Mouse (Mus musculus): ENCODE results near the gene Spata31d1a.
A peak's percentile ranks its signal among the peaks of the same experiment; 100 is the strongest.
"Not testable (repeated sequence)": the region's sequence is repeated elsewhere in the genome, so short reads cannot be mapped to it uniquely, and the experiment has no call there.

Gene Spata31d1a

DNA sequence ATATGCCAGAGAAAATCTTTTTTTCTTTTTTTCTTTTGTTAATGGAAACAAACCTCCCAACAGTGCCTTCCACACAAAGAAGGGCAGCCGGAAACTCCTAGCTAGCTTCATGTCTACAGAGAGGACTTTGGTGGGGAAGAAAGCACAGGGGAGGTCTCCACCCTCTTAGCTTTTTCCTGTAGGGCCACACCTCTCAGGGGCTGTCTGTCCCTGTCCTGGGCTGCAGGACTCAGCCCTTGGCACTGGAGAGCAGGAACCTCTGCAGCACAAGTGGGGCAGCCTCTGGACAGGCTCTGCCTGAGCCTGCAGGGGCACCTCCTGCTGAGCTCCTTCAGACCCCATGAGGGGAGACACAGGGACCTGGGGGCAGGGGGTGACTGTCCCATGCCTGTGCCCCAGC lies 10.0 kb downstream of the Spata31d1a start:
- DNase-seq (ENCODE audit: low spot score in 2 of 2), result not testable (repeated sequence)

DNA sequence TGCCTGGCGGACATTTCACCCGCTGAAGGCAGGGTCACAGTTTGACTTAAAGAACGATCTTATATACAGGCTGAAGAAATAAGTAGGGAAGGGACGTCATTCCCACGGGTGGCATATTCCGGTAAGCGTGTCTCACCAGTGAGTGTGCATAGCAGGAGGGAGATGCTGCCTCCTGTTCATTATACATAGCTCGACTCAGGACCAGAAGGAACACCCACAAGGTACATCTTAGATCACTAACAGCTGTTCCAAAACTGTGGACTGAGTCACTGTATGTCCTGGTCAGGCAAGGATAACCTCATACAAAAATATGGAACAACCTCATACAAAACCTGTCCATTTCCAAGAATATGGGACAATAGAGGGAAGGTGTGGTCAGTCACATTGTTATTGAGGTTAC lies 11.0 kb downstream of the Spata31d1a start:
- no peak for DNase-seq (ENCODE audit: low spot score in 2 of 2)

DNA sequence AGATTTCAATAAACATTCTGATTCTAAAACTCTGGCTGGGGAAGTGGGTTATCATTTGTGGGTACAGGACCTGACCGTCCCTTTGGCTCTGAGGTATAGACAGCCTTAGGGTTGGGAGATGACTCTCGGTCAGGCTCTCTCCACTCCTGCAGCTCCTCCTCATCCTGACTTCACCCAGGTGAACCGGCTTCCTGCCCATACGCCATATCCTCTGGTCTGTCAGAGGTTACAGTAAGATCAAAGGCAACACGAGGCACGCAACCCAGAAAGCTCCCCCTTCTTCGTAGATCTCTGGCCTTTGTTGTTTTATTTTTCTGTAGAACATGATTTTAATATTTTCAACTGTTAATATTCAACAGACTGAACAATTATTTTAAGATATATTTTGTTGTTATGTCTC lies 14.3 kb downstream of the Spata31d1a start:
- no peak for DNase-seq (ENCODE audit: low spot score in 2 of 2)

DNA sequence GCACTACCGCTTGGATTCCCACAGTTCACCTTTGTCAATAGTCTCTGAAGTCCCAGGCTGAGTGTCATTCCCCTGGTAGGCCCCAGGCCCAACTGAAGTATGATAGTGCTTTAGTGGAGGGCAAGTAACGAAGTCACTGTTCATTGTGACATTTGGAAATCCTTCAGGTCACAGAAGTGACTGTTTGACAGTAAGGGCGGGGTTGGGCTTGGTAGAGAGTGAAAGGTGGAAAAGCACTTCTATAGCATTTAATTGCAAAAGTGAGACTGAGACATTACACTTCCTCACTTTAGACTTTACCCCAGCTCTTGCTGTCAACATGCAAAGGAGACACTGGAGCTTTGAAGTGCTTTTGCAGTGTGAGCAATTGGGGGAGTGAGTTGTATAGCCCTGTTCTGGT lies 16.1 kb downstream of the Spata31d1a start, which contains the start of gene 4921517D22Rik:
Gene 4921517D22Rik, minus strand, starts transcription at position 101 of the 400 bp plus-strand sequence.
- DNase-seq (ENCODE audit: low spot score in 2 of 2), result no peak

DNA sequence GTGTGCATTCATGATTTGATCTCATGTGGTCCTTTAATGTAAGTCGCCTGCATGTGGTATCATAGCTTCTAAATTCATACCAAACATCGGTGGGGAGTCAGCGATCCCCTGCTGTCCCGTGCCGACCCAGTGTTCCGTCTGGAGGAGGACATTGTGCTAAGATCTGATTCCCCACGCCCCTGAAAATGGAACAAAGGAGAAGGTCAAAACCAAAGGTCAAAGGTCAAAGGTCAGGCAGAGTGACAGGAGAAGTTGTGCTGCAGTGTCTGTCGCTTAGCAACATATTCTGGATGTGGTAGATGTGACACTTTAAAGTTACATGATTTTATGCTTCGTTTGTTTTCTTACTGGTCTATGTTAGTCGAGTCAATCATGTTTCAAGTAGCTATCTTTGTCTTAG lies 18.7 kb downstream of the Spata31d1a start:
- DNase-seq (ENCODE audit: low spot score in 2 of 2), result no peak

DNA sequence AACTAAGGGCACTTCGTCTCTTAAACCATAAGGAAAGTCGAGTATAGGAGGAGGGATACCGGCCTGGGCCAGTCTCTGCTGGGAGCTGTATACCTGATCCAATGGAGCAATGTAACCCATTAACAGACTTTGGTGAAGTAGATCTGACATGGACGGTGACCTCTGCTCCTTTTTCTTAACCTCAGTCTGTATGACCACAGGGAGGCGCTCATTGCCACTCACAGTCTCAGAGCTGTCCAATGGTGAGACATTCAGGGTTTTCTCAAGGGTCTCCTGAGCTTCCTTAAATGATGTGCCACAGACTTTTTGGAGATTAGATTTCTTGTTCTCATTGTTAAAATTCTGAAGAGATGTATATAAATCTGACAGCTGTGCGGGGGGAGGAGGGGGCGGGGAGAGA lies 19.6 kb downstream of the Spata31d1a start:
- no peak for DNase-seq (ENCODE audit: low spot score in 2 of 2)

DNA sequence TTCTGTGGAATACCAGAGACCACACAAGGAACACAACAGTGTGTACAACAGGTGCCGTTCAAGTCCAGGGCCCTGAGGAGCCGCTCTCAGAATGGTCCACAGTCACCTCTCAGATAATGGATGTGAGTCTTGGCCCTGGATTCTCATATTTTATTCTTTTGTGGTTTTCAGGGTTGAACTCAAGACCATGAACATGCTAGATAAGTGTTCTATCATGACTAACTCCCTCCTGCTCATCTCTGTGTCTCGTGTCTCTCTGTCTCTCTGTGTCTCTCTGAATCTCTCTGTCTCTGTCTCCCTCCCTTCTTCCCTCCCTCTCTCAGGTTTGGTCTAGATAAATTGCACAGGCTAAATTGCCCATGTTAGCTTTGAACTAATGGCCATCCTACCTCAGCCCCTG lies 20.3 kb downstream of the Spata31d1a start:
- no peak for DNase-seq (ENCODE audit: low spot score in 2 of 2)

DNA sequence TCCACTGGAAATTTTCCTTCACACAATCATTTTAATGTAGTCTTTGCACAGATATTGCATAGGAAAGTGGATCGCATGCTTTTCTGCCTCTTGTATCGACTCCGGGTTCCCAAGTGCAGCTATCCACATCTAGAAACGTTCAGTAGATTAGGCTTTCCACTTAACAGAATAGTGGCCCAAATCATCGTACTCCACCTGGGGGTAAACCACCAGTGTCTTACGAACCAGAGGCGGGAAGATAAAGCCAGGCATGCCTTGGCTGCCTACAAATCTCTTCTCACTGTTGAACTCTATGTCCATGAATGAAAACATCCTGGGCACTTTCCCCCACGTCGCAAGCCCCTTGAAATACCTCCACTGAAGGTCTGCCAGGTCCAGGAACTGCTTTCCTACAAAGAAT lies 20.8 kb downstream of the Spata31d1a start:
- DNase-seq (ENCODE audit: low spot score in 2 of 2), result no peak

DNA sequence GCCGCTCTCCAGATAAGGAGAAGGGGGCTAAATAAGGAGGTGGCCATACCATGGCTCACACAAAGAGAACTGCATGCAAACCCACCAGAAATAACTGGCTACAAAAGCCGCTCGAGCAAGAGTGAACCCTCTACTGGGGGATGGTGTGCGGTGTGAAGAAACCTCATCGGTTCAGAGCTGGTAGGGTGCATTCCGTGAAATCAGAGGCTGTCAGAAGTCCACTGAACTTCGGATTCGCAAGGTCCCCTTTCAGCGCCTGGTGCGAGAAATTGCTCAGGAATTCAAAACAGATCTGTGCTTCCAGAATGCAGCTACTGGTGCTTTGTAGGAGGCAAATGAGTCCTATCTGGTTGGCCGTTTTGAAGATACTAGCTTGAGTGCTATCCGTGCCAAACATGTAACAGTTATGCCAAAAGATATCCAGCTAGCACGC lies 21.8 kb downstream of the Spata31d1a start:
- peak in 1 of 2 experiments; percentile 18 for DNase-seq (ENCODE audit: low spot score in 2 of 2)

DNA sequence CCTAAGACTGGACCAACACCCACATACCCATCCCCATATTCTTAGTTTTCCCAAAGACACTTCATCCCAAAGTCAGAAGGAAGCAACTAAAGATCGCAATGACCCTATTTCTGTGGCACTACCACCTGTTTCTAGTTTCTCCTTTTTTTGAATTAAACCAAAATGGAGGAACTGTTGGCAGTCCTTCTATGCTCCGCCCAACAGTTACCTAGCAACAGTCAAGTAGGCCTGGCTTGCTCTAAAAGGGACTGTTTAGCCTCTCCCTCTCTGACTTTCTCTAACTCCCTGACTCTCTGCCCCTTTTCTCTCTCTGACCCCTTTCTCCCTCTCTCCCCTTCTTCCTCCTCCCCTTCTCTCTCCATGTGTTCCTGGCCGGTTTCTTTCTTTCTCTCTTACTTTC lies 24.9 kb downstream of the Spata31d1a start:
- no peak for DNase-seq (ENCODE audit: low spot score in 2 of 2)

DNA sequence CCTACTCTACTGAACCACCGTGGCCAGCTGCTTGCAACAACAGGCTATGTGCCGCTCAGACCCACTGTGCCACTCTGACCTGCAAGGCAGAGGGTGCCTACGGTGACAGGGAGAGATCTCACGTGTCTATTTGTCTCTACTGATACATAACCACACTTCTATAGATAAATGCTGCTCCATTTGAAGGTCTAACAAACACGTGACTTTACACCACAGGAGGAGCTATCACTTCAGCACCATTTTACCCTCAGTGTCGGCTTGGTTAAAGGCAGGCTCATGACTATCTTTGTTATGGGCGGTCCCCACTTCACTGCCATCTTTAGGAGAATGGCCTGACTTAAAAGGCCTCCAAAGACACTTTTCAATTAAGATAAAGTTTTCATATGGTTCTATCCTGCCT lies 27.5 kb downstream of the Spata31d1a start:
- DNase-seq (ENCODE audit: low spot score in 2 of 2), result no peak

DNA sequence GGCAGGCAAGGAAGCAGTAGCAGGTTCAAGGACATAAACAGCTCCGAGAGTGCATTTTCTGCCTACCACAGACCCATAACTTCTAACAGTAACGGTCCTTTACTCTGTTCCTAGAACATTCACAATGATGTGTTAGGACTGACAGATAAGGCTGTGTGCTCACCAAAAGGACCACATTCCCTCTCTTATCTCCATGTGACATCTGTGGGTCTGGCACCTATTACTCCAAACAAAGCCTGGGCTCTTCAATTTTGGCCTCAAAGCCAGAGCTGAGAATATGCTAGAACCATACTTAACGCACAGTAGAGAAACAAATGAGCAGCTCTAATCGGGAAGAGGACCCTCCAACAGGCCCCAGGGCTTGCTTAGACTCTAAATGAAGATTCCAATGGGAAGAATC lies 30.2 kb downstream of the Spata31d1a start:
- DNase-seq (ENCODE audit: low spot score in 2 of 2), result no peak

DNA sequence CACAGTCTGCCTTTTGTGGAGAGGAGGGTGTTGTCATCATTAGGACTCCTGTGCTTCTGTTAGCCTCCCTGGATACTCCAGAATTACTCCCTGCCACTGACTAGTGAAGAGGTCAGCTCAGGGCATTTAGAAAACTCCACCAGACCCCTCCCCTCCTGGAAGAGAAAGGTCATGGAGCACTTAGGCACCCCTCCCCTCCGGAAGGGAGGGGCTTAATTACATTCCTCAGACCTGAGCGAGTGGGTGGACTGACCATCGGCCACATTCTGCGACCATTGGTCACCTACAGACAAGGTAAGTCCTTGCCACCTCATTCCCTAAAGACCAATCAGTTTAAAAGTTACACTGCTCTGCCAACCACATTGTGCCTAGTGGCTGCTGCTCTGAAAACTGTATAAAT lies 30.8 kb downstream of the Spata31d1a start:
- DNase-seq (ENCODE audit: low spot score in 2 of 2), result no peak

DNA sequence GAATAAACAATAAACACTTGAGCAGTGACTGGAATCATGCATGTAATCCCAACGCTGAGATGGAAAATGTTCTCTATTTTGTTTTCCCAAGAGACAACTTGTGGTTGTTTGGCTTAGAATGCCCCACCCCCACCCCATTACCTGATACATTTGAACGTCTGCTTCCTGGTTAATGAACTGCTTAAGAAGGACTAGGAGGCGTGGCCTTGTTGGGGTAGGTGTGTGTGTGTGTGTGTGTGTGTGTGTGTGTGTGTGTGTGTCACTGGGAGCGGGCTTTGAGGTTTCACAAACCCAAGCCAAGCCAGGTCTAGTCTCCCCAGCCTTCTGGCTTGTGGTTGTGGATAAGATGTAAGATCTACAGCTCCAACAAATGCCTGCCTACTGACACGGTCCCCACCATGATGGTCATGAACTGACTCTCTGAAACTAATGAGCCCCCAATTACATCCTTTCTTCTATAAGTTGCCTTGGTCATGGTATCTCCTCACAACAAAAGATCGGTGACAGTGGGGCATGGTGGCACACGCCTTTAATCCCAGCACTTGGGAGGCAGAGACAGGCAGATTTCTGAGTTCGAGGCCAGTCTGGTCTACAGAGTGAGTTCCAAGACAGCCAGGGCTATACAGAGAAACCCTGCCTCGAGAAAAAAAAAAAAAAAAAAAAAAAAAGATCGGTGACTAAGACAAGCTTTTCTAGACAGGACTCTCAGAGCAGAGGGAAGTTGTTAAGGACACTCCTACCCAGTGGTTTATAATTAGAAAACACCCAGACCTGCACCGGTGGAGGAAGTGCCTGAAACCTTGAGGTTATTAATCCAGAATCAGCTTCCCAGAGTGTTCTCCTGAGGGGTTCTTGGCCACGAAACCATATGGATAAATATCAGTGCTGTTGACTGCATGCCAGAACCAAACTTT lies 33.6 kb downstream of the Spata31d1a start:
- no peak for DNase-seq (ENCODE audit: low spot score in 2 of 2)

DNA sequence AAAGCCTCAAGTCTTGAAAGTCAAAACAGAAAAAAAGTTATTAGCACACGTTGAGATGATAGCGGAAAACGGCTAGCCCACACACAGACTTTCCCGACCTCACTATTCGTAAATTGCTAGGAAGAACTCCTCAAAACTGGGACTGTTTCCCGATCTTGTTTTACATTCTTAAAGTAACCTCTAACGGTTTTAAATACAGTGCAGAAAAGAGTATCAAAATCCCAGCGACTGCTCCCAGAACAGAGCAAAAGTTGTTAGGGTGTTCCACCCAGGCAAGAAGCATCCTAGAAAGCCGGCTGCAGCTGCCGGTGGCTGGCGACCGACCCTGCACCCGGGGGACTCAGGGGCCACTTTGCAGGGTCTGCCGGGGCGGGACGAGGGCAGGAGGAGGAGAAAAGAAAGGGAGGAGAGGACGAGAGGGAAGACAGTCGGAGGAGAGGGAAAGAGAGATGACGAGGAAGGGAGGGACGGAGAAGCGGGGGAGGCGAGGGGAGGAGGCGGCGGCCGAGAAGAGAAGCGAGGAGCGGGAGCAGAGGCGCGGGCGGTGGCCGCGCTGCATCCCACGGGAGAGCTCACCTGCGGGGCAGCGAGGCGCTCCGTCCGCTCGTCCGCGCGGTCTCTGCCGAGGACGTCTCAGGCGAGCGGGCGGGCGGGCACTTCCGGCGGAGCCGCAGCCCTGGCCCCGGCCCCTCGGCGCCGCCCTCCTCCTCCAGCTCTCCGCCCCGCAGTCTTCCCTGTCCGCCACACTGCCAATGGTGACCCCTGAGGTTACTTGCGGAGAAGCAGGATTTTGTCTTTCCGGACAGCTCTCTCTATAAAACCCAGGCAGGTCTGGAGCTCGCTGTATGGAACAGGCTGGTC lies 34.7 kb downstream of the Spata31d1a start, which contains the start of gene Golm1:
Gene Golm1, minus strand, starts transcription at position 661 of the 861 bp plus-strand sequence.
- DNase-seq (ENCODE audit: low spot score in 2 of 2), result no peak

DNA sequence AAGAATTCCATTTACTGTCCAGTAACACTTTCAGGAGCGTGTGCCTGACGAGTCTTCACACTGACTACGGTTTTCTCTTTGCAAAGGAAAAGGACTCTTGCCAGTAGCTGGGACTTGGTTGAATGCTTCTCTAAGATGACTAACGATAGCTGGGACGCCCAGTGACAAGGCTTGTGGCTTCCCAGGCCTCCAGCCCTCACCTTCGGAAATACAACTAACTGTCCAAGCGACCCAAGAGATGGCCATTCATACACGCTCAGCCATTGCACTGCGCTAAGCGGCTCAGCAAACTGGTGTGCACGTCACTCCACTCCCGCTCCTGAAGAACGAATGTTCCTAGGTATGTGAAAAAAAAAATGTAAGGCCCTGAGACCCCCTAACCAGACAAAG lies 35.4 kb downstream of the Spata31d1a start:
- DNase-seq (ENCODE audit: low spot score in 2 of 2), result no peak

DNA sequence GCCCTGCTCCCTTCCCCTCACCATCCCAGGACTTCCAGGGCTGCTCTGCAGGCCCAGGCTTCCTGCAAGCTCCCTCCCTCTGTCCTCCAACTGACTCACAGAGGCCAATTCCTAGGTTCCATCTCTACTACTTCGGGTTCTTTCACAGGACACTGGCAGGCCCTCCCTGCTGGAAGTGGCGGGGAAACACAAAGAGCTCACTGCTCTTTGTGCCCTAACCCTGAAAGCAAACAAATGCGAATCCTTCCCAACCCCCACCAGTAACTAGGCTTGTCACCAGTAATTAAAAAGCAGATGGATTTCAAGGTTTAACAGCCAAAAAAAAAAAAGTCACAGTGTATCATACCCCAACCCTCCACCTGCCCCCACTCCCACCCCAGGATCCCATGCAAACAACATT lies 35.9 kb downstream of the Spata31d1a start:
- DNase-seq (ENCODE audit: low spot score in 2 of 2), result no peak

DNA sequence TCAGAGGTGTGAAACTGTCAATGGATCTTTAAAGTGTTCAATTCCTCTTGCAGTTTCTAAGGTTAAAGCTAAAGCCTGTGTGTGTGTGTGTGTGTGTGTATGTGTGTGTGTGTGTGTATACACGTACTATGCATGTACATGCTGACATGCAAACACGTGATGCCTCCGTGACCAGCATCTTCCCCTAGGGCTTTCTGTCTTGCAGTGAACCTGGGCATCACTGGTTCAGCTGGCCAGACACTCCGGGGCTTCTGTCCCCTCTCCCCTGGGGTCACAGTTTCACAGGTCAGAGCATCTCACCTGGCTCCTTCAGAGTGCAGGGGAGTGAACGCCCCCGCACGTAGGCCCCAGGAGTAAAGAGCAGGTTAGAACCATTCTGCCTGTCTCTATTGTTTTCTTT lies 36.5 kb downstream of the Spata31d1a start:
- no peak for DNase-seq (ENCODE audit: low spot score in 2 of 2)

DNA sequence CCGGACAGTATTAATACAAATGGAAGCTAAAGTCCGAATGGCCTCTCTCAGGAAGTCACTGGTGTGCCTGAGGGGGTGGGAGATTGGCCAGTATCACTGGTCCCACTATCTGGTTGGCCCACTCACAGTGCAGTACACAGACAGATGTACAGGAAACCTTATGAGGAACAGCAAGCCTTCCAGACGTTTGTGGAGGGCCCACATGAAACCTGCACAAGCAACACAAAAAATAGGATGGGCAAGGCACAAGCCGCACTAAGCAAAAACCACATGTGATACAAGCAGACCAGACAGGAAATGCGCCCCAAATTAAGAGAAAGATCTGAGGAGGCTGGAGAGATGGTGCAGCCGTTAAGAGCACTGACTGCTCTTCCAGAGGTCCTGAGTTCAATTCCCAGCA lies 37.9 kb downstream of the Spata31d1a start:
- DNase-seq (ENCODE audit: low spot score in 2 of 2), result peak in 1 of 2 experiments; percentile 24

DNA sequence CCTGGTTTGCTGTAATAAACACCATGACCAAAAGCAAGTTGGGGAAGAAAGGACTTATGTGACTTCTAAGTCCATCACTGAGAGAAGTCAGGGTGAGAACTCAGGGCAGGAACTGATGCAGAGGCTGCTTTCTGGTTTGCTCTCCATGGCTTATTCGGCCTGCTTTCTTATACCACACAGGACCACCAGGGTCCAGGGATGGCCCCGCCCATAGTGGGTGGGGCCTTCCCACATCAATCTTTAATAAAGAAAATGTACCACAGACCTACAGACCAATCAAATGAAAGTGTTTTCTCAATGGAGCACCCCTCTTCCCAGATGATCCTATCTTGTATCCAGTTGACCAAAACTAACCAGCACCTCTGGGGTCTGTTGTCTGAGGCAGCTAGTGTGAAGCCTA lies 38.6 kb downstream of the Spata31d1a start:
- no peak for DNase-seq (ENCODE audit: low spot score in 2 of 2)

DNA sequence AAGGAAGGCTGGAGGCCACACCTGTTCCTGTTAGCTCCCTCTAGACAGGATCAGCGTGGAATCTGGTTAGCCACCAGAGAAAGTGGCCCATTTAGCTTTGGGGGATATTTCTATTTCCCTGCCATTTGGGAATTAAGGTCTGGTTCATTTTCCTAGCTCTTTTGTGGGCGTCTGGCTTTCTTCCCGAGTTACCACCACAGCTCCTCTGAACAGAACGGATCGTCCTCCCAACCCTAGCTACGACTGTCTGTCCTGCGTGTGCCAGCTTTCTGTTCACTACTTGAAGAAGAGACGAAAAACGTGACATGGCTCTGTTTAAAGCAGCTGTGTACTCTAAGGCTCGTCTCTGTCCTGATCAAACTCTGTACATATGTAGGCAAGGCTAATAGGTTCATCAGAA lies 40.2 kb downstream of the Spata31d1a start:
- no peak for DNase-seq (ENCODE audit: low spot score in 2 of 2)

DNA sequence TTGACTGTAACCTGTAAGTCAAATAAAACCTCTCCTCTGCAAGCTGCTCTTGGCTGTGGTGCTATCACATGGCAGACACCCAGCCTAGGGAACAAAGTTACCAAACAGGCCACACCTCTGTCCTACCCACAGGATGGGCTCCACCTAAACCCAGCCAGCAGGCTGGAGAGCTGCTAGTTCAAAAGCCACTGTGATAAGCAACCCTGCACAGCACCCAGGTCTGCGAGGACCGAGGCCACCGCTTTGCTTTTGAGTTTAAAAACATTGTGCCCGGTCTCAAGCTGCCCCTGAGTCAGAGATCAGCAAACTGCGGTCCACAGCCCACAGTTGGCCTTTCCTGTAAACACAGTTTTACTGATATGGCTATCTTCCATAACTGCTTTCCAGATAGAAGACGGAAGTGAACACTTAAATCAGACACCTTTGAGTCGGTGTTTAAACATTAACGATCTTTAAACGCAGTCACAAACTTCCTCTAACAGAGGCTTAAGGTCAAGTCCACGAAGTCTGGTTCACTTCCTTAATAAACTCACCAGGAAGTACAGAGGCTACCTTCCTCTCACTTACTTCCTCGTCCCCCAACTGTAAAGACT lies 41.5 kb downstream of the Spata31d1a start:
- DNase-seq (ENCODE audit: low spot score in 2 of 2), result no peak
